Mouse (Mus musculus) lung, adult 2 months (tissue): ENCODE data around the gene Gm20388. TPM values are rescaled to one million over a fixed set of nuclear protein-coding genes. Genes with fewer than 3 reads are reported as not detected.
A peak's percentile ranks its signal among the peaks of the same experiment; 100 is the strongest.

ENCODE experiments used
- DNase-seq: peaks from one replicate; pipeline ENCODE4 v3.0.0; 2022
- H3K4me1 ChIP-seq: fragments of 200-500 bp; 2 replicates; pipeline ENCODE4 v1.6.1; 2011; ENCODE audit warnings: low read length; ENCODE audit not compliant: control insufficient read depth, insufficient read depth
- H3K4me3 ChIP-seq: fragments of 200-500 bp; replicated peaks from 2 replicates; pipeline ENCODE3; 2011; ENCODE audit warnings: low read depth, mild to moderate bottlenecking, control low read depth, low read length; ENCODE audit errors: extremely low read depth
- CTCF ChIP-seq: fragments of 200-500 bp; IDR thresholded peaks from 2 replicates; pipeline ENCODE4 v1.5.1; 2011; ENCODE audit warnings: mild to moderate bottlenecking, low read length, control low read depth; ENCODE audit not compliant: insufficient read depth
- POLR2A ChIP-seq: fragments of 200-500 bp; IDR thresholded peaks from 2 replicates; pipeline ENCODE4 v1.6.1; 2011; ENCODE audit warnings: low read depth, mild to moderate bottlenecking, control low read depth, low read length, borderline replicate concordance; ENCODE audit errors: extremely low read depth
- WGBS: fragments of 180-500 bp; shearing (Covaris S2); methylation state at CpG from one replicate; pipeline ENCODE4 v1.1.7; 2018; 5-methylcytosine and 5-hydroxymethylcytosine counted together
- polyA plus RNA-seq: library from polyadenylated mRNA; depleted of rRNA; stranded (reverse); fragments of >200 nt; gene quantifications from 2 replicates; pipeline ENCODE4 v1.2.3, GENCODE M21; 2012

Gm20388 gene
- polyA plus RNA-seq, 1 experiment, result 67.8 TPM

DNA sequence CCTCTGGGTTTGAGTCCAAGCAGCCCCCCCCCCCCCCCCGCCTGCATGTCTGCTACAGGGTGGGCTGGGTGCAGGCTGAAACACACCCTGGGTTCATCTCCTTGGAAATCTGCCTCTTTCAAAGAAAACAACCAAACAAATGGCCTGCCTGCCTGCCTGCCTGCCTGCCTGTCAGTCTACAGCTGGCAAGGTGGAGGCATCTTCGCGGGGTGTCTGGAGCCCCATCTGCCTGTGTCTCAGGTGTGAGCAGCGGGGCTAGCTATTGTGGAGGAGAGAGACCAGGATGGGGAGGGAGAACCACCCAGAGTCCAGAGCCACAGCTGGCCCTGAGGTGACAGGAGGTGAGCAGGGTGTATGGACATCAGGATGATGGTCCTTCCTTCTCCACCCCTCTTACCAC is 647.5 kb downstream of the Gm20388 start:
- Histone ChIP-seq H3K4me3 (no peak overlapping the region), H3K4me1 (peaks cover 9% of the 10 kb centered on the region; the same call in 1 of the 2 replicates)
- WGBS, result 65% methylated on average over 4 of the region's 4 CpGs
- no peak for DNase-seq
- TF ChIP-seq POLR2A (no peak), CTCF (no peak)

DNA sequence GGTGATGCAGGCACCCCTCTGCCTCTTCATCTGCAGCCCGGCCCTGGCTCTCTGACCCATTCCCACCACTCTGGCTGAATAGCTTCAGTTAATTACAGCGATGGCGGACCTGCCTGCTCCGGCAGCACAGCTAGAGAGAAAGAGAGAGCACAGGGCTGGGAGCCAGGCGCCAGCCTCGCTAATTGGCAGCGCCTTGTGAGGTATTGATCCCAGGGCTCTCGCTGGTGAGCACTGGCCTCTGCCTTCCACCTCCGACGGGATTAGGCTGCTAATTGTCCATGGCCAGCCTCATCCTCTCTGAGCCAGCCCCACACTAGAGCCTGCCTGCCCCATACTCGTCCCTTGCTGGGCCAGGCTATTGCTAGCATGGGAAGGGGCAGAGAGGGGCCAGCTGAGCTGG is 649.0 kb downstream of the Gm20388 start:
- TF ChIP-seq CTCF (no peak), POLR2A (no peak)
- 87% methylated on average over 11 of the region's 11 CpGs for WGBS
- DNase-seq, result no peak
- H3K4me1 ChIP-seq, result peaks cover 19% of the 10 kb centered on the region
- H3K4me3 ChIP-seq, result no peak overlapping the region

DNA sequence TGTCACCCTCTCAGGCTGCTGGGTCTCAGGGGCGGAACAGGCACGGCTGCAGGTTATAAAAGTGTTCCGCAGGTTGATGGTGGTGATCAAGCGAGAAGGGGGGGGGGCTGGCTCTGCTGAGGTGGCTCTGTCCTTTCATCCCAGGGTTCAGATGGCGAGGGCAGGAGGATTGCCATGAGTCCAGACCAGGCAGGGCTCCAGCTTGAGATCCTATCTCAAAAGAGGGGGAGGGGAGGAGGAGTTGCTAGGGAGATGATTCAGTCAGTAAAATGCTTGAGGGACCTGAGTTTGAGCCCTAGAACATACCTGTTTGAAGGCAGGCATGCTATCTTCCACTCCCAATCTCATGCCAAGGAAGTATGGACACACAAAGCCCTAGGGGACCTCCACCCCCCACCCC is 649.9 kb downstream of the Gm20388 start:
- DNase-seq, result no peak
- H3K4me3 ChIP-seq, result no peak overlapping the region
- TF ChIP-seq POLR2A, result no peak
- no peak for TF ChIP-seq CTCF
- whole genome bisulfite sequencing, result 87% methylated on average over 5 of the region's 5 CpGs
- peaks cover 19% of the 10 kb centered on the region for H3K4me1 ChIP-seq

DNA sequence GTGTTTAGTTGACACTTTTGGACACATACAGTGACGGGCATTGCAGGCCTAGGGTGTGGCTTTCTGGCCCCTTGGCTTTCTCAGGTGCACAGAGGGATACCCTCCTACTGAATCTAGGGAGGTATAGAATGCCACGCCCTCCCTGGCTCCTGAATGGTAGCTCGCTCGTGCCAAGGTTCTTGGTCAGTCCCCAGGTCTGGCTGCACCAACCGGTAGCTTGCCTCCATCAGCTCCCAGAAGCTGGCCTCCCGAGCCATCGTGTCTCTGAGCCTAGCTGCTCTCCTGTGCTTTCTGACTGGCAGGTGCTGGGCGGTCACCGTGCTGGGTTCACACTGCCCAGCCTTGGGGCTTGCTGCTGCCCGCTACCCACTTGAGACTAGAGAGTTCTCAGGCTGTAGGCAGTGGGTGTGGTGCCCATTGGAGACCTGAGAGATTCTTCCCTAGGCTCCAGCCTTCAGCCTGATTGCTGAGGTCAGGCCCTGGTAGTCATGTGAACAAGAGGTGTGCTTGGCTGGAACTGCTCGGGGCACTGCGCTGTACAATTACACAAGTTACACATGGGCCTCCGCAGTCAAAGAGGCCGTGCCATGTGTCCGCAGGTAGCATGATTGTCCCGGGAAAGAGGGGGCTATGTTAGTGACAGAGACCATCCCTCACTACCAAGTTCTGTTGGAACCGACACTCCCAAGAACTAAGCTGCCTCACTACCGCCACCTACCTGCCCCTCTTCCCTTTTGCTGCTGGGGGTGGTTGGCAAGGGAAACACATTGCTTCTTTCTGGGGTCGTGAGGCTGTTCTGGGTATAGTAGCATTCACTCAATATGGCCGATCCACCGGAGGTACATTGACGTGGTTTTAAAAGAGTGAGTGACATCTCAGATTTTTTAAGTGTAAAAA is 651.1 kb downstream of the Gm20388 start:
- Histone ChIP-seq H3K4me1 (peaks cover 19% of the 10 kb centered on the region), H3K4me3 (no peak overlapping the region)
- DNase-seq, result peak; percentile 39
- no peak for TF ChIP-seq POLR2A
- peak; percentile 52 for TF ChIP-seq CTCF
- WGBS, result 75% methylated on average over 22 of the region's 22 CpGs

DNA sequence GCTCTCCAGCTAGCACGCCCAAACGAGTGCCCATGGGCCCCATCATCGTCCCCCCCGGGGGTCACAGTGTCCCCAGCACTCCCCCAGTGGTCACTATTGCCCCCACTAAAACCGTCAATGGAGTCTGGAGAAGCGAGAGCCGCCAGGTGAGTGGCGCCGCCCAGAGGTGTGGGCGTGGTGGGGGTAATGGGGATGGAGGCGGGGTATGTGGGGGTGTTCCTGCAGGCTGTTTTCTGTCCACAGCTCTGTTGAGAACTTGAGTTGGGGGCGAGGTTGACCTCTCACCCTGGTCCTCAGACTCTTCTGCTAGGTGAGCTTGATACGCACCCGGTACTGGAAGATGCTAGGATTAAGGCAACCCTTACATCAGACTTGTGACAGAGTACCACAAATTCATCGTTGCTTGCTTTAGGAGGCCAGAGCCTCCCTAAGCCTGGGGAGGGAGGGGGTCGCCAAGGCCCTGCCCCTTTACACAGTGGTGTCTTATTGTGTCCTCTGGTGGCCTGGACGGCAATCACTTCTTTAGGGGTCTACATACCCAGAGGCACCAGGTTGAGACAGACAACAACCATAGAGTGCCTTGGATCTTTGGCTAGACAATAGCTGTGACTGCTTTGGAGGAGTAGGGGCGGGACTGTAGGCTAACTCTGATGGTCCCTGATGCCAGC is 652.2 kb downstream of the Gm20388 start:
- peaks cover 19% of the 10 kb centered on the region for H3K4me1 ChIP-seq
- H3K4me3 ChIP-seq, result no peak overlapping the region
- no peak for TF ChIP-seq POLR2A
- TF ChIP-seq CTCF, result no peak
- WGBS, result 91% methylated on average over 18 of the region's 18 CpGs
- DNase-seq, result no peak

DNA sequence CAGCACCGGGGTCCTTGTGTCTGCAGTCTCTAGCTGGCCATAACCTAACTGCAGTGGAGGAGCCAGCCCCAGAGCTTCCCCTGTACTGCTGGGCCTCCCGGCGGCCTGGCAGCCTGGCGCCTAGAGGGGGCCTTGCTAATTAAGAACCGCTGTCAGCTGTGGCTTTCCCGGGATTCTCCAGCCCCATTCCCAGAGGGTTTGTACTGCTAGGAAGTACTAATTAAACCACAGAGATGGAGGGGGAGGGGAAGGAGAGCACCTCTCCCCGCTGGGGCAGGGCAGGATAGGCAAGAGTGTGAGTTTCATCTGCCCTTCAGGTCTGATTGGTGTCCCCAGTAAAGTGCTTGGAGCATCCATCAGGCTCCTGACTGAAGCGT is 652.7 kb downstream of the Gm20388 start:
- Histone ChIP-seq H3K4me3 (no peak overlapping the region), H3K4me1 (peaks cover 19% of the 10 kb centered on the region)
- WGBS, result 33% methylated on average over 8 of the region's 8 CpGs
- no peak for DNase-seq
- no peak for TF ChIP-seq CTCF
- TF ChIP-seq POLR2A, result no peak

DNA sequence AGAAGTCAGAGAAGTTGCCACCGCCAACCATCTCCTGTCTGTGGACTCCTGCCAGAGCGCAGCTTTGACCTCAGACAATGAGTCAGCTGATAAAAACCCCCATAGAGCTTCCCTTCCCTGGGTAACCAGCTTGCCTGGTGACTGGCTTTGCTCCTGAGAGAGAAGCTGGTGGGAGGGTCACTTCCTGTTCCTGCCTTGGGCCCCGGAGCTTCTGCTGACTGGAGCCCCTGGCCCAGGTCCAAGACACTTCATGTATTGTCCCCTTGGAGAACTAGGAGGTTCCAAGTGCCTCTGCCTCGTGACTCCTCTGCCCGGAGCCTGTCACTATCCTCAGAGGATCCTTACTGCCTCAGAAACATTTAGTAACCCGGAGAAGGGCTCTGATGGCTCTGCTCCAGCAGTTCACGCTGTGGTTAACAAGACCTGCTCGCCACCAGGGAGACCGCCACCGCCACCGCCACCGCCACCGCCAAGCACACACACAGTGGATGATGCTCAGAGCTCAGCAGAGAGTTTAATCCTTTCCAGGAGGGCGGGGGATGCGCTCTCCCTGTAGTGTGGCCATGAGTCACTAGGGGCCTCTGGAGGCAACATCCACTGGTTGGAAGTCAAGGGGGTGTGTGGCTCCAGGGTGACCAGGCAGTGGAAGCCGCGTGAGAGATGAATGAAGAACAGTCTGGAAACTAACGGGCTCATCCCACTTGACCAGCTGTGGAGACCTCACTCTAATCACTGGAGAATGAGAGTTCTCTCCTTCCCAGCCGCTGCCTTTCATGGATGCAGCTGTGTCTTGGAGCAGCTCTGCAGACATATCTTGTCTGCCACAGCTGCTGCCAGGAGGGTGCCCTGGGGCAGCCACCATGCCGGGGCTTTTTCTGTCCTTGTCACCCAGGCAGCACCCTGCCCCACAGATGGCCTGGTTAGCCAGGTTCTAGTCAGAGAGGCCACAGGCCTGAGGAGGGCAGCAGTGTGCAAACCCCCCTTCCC is 653.5 kb downstream of the Gm20388 start:
- H3K4me1 ChIP-seq, result peaks cover 19% of the 10 kb centered on the region

DNA sequence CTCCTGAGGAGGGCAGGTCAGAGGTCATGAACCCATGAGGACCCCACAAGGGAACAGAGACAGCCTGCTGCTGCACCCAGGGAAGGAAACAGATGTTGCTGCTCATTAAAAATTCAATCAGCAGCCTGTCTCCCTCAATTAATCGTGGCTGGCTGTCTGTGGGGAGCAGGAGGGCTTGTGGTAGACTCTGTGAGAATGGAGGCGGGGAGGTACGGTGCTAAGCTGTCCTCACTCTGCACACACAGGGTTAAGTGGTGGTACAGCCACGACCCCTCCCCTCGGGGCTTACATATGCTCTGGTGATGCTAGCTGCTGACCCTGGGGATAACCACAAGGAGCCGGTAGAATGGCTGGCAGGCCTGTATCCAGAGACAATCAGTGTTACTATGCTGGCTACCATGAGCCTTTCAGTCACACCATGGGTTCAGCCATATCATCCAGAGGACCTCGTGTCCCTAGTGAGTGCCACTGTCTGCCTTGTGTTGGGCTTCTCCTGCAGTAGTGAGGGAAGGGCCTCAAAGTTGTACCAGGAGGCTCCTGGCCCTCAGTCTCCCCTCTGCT is 654.6 kb downstream of the Gm20388 start:
- TF ChIP-seq POLR2A (no peak), CTCF (no peak)
- 67% methylated on average over 7 of the region's 7 CpGs for WGBS
- no peak for DNase-seq
- Histone ChIP-seq H3K4me1 (peaks cover 19% of the 10 kb centered on the region), H3K4me3 (no peak overlapping the region)

More for the DNA sequence above, 653.5 kb downstream of the Gm20388 start:
- DNase-seq, result peak; percentile 80
- WGBS, result 14% methylated on average over 20 of the region's 20 CpGs
- H3K4me3 ChIP-seq, result no peak overlapping the region
- TF ChIP-seq CTCF (no peak), POLR2A (no peak)

DNA sequence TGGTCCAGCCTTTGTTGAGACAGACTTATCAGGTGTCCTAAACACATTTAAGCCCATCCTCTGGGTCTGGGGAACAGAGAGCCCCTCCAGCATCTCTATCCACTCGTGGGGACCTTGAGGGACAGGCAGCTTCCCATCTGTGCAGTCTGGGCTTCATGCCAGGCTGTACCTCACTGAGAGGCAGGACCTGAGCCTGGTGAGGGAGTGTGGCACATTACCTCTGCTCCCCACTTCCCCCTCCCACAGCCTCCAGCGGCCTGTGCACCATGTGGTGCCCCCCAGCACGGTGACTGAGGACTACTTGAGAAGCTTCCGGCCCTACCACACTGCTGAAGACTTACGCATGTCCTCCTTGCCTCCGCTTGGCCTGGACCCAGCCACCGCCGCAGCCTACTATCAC is 656.0 kb downstream of the Gm20388 start:
- DNase-seq, result no peak
- Histone ChIP-seq H3K4me3 (no peak overlapping the region), H3K4me1 (peaks cover 19% of the 10 kb centered on the region)
- 82% methylated on average over 8 of the region's 8 CpGs for WGBS
- no peak for TF ChIP-seq CTCF
- TF ChIP-seq POLR2A, result no peak
